Mouse (Mus musculus) testis, adult 2 months (tissue): ENCODE measurements at regions not wholly inside any gene's neighbourhood (a gene's known extent, or its start where the extent isn't known, plus 50 kb on each side); places are given as distances from the start of the nearest gene placed in this dataset.

ENCODE experiments used
- CTCF ChIP-seq: fragments of 200-500 bp; IDR thresholded peaks from 2 replicates; pipeline ENCODE4 v1.5.1; 2012; ENCODE audit warnings: low read depth, mild to moderate bottlenecking, inconsistent platforms, low read length, moderate library complexity; ENCODE audit not compliant: control insufficient read depth, insufficient read depth, insufficient replicate concordance
- POLR2A ChIP-seq: fragments of 200-500 bp; IDR thresholded peaks from 2 replicates; pipeline ENCODE4 v1.6.1; 2012; ENCODE audit warnings: low read depth, mild to moderate bottlenecking, inconsistent platforms, low read length, moderate library complexity; ENCODE audit not compliant: control insufficient read depth

DNA sequence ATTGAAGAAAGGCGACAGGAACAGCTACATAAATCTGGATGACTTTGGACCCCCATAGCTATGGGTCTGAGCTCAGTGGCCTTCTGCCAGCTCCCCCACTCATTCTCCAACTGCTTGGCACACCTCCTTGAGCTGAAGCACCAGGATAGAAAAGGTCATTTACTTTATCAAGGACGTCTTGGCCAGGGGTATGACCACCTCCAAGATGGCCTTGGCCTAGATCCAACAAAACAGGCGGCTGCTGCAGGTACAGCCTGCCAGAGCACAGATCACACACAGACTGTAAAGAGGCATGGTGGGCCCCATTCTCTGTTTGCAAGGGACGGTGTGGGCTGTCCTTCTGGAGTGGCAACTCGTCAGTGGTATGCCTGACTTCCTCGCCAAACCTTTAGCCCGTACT lies 264.2 kb downstream of the Abcc12 start:
- TF ChIP-seq CTCF (no peak), POLR2A (no peak)
